Mouse (Mus musculus): ENCODE data around the gene Gja10.
A peak's percentile ranks its signal among the peaks of the same experiment; 100 is the strongest.

Gene Gja10

GRCm38 (mm10) chr4:32602660-32603059, at the start of gene Gja10:
Gene Gja10, minus strand, starts transcription at chr4:32602760.
- DNase-seq = no peak

- DNase-seq = peak; percentile 23
Measured at GRCm38 (mm10) chr4:32651669-32652068, 49.1 kb upstream of the Gja10 start.

DNA sequence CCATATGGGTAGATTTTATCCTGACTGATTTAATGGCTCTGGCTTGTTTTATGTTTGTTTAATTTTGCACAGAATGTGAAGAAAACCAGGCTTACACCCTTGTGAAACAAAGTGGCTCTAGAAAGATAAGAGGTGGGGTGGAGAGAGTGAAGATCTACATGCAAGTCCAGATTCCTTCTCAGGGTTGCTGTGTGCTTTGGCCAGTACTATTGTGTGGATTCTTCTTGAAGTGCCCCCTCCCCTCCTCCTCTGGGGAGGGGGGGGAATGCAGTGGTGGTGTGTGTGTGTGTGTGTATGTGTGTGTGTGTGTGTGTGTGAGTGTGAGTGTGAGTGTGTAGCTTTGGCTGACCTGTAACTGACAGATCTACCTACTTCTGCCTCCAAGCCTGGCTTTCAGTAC, 19.1 kb upstream of the Gja10 start:
- DNase-seq = no peak

- peak; percentile 98 for DNase-seq
Measured at GRCm38 (mm10) chr4:32615034-32615881, 12.7 kb upstream of the Gja10 start, which contains the start of gene Casp8ap2. Gene Casp8ap2, plus strand, starts transcription at chr4:32615451.

- DNase-seq = peak; percentile 56
Measured at GRCm38 (mm10) chr4:32601135-32601534, 1.4 kb downstream of the Gja10 start.

- DNase-seq = no peak
Measured at GRCm38 (mm10) chr4:32588237-32588636, 14.3 kb downstream of the Gja10 start.

GRCm38 (mm10) chr4:32587543-32587942, 15.0 kb downstream of the Gja10 start:
- DNase-seq = no peak

GRCm38 (mm10) chr4:32586596-32586995, 16.0 kb downstream of the Gja10 start:
- peak; percentile 71 for DNase-seq

DNA sequence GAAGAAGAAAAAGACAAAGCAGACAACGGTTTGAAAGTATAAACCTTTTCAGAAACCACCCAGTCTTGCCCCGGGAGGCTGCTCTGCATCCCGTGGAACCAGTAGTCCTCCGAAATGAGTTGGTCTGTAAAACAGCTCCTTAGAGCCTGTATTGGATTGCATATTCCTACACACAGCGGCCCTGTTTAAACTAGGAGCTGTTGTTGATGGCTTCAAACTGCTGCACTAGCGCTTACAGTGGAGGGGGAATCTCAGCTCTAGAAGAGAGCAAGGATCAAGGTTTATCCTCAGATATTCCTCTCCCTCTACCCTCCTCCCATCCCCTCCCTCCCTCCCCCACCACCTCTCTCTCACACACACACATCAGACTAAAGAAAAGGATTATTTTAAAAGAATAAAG, 18.4 kb downstream of the Gja10 start:
- DNase-seq = no peak

GRCm38 (mm10) chr4:32579850-32580249, 22.7 kb downstream of the Gja10 start:
- no peak for DNase-seq

DNA sequence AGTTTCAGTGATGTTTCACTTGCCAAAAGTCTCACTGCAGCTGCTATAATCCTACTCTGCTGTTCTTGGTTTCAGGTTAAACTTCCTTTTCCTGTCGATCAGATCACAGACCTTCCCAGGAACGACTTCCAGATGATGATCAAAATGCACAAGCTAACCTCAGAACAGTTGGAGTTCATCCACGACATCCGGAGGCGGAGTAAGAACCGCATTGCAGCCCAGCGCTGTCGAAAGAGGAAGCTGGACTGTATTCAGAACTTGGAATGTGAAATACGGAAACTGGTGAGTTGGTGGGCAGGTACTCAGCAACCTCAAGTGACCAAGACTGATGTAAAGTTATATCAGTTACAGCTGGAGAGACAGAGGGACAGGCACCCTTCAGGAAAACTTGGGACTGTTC, 27.4 kb downstream of the Gja10 start:
- DNase-seq = peak; percentile 21

GRCm38 (mm10) chr4:32574604-32575003, 28.0 kb downstream of the Gja10 start:
- DNase-seq = no peak

DNA sequence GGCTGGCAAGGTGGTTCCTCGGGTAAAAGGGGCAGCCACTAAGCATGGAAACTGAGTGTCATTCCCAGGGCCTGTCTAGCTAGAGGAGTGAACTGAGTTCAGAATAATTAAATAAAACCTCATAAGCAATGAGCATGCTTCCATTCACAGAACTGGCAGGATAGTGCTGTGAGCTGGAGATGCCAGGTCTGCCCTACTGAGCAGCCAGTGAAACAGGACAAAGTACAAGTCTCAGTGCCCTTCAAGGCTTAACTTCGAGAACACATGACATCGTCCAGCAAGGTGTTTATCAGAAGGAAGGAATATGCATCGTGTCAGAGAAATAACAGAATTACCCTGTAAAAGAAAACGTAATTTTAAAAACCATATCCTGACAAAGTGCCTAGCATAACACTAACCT, 29.0 kb downstream of the Gja10 start:
- no peak for DNase-seq

- DNase-seq = peak; percentile 23
Measured at GRCm38 (mm10) chr4:32572118-32572517, 30.4 kb downstream of the Gja10 start.

DNA sequence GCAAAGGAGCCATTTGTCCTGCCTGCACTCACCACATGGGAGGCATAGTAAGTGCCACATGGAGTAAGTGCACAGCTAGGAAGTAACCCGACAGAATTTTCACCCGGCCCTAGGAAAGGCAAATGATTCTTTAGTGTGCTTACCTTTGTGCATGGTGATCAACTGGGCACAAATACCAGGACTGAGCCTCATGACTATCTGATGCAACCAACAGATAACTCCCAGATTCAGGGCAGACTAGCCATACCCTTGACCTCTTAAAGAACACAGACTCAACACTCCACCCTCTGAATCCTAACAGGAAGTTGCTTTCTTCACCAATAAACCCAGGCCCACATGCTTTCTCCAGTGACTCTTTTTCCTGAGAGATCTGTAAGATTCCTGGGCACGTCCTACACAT, 31.1 kb downstream of the Gja10 start:
- DNase-seq = no peak

DNA sequence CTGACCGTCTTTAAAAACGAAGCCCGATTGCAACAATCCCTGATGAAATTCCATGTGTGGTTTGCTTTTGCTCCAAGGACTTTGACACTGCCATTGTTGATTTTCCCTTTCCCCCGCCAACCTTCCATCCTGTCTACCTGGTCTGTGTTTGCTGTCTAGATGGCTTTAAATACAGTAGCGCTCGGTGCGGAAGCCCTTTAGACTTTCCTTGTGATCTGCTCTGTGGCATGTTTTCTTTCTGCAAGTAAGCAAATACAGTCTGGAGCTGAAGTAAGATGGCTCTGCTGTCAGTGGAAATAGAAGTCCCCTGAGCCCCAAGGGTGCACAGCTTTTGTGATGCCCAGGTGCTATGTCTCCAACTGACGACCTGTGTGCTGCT, 31.6 kb downstream of the Gja10 start:
- no peak for DNase-seq

DNA sequence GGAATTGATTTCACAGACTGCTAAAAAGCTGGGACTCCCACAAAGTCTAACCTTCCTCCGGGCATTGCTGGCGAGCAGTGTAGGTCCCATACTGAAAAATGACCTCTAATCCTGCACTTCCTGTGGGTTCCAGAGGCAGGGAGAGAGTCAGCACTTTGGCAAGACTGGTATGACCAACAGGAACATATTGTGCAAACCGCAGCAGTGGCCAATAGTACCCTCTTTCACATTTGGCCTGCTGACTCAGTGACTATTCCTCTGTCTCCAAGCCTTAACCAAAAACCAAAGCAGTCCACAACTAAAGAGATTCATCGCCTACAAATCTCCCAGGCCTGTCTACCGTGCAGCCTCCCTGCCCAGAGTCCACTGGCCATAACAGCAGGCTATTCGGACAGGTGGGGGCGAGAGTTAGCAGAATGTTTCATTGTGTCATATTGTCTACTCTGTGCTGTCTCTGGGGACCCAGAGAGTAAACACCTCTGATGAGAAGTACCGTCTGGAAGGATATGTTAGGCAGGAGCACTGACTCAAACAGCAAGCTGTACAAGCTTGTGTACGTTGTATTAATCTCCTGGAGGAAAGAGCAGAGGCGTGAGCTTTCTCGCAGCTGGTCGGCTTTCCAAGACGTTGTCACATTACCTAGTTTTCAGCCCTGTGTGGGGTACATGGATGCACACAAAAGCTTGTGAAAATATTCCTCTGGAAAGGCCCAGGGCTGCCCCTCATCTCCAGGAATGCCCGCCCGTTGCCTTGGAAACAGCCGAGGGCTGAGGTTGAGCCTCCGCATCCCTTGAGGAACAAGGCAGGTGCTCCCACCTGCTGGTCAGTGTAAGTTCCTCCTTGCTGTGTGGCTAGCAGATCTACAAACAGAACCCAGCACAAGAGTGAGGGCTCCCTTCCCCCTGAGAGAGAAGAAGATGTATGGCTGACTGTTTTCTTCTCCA, 32.3 kb downstream of the Gja10 start:
- DNase-seq = no peak

DNA sequence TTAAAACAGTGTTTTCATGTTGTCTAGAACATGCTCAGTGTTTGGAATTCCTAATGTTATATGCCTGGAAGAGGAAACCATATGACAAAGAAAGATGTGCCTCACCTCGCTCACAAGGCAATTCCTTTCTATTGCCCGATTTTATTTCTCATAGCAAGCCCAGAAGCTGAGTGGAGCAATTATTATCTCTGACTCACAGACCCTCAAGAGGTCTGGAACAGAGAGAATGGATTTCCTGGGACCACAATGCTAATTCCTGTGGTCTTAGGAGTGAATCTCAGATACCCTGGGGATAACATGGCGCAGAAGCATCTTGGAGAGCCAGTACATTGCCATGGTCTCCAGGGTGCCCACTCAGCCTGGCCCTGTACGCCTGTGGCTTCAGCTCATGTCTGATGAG, 33.5 kb downstream of the Gja10 start:
- no peak for DNase-seq

DNA sequence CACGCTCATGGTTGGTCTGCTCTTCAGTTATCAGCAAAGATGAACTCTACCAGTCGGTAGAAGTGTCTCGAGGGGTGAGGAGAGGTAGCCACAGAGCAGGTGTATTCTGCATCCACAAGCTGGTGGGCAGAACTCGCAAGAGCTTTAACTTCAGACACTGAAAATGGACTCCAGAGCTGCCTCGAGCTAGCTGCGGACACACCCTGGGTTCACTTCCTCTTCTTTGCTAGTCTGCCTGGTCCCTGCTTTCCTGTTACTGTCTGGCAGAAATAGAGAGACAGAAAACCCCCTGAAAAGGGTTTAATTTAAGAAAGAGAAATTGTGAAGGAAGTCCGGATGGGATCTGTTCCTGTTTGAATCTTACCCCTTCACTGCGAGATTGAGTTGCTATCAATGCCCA, 37.6 kb downstream of the Gja10 start:
- DNase-seq = no peak

GRCm38 (mm10) chr4:32564416-32564815, 38.1 kb downstream of the Gja10 start:
- DNase-seq = no peak

- DNase-seq = no peak
Measured at GRCm38 (mm10) chr4:32562319-32563115, 40.0 kb downstream of the Gja10 start.

DNA sequence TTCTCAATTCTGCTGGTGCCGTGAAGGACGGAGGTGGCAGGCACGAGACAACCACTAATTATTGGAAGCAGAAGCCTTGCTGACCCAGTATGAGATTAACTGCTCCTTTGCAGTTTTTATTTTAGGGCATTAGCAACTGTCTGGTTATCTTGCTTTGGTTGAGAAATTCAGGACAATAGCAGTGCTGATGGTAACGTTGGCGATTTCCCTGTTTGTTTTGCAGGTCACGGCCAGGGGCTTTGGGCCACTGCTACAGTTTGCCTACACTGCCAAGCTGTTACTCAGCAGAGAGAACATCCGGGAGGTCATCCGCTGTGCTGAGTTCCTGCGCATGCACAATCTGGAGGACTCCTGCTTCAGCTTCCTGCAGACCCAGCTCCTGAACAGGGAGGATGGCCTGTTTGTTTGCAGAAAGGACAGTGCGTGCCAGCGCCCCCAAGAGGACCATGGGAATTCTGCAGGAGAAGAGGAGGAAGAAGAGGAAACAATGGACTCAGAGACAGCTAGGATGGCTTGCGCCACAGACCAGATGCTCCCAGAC, 40.9 kb downstream of the Gja10 start:
- DNase-seq = peak; percentile 47

Data from liver (tissue).